Mouse (Mus musculus) lung, embryonic 15.5 days (tissue): ENCODE measurements around the gene Vps37b. TPM values are rescaled to one million over a fixed set of nuclear protein-coding genes. Genes with fewer than 3 reads are reported as not detected.
A peak's percentile ranks its signal among the peaks of the same experiment; 100 is the strongest.

Source experiments
- ATAC-seq: fragments of 200-750 bp; cut with Nextera tagmentation; 2 replicates; pipeline ENCODE4 v1.8.0; 2017; ENCODE audit warnings: moderate number of reproducible peaks, borderline replicate concordance; ENCODE audit not compliant: low FRiP score, low TSS enrichment; ENCODE audit errors: extremely low read depth
- H3K27ac ChIP-seq: fragments of 300-500 bp; sonication (generic); 2 replicates; pipeline ENCODE4 v1.5.1; 2015; ENCODE audit warnings: moderate library complexity, mild to moderate bottlenecking, inconsistent platforms
- H3K27me3 ChIP-seq: fragments of 300-500 bp; sonication (generic); 2 replicates; pipeline ENCODE4 v1.6.1; 2015; ENCODE audit warnings: inconsistent platforms
- H3K36me3 ChIP-seq: fragments of 300-500 bp; sonication (generic); 2 replicates; pipeline ENCODE4 v1.6.1; 2015; ENCODE audit warnings: inconsistent platforms
- H3K4me1 ChIP-seq: fragments of 300-500 bp; sonication (generic); 2 replicates; pipeline ENCODE4 v1.6.1; 2015; ENCODE audit warnings: inconsistent platforms
- H3K4me2 ChIP-seq: fragments of 300-500 bp; sonication (generic); 2 replicates; pipeline ENCODE4 v1.6.1; 2015; ENCODE audit warnings: inconsistent platforms, mild to moderate bottlenecking, moderate library complexity
- H3K4me3 ChIP-seq: fragments of 300-500 bp; sonication (generic); 2 replicates; pipeline ENCODE4 v1.5.1; 2015; ENCODE audit warnings: mild to moderate bottlenecking, inconsistent platforms
- H3K9ac ChIP-seq: fragments of 300-500 bp; sonication (generic); 2 replicates; pipeline ENCODE4 v1.6.1; 2015; ENCODE audit warnings: inconsistent platforms
- H3K9me3 ChIP-seq: fragments of 300-500 bp; sonication (generic); 2 replicates; pipeline ENCODE4 v1.6.1; 2016; ENCODE audit warnings: inconsistent platforms
- WGBS: fragments of 180-500 bp; shearing (Covaris S2); methylation state at CpG from one replicate; pipeline ENCODE4 v1.1.7; 2015; 5-methylcytosine and 5-hydroxymethylcytosine counted together
- polyA plus RNA-seq: library from polyadenylated mRNA; unstranded; fragments of >200 nt; fragmentation: Nextera tagmentation; extraction: Ambion mirVana; gene quantifications from 2 replicates; pipeline ENCODE4 v1.2.1, GENCODE M21; 2015

Gene Vps37b
- polyA plus RNA-seq, 1 experiment from 2014 or later: 41.3 TPM

GRCm38 (mm10) chr5:124028680-124029079 lies 3.4 kb downstream of the Vps37b start:
- H3K4me2 ChIP-seq: 0 out of 2 replicates have a peak overlapping the region, but pooled peaks have one; percentile 1
- H3K27me3 ChIP-seq: no peaks in the 10 kb centered on the region
- H3K9me3 ChIP-seq: no peaks in the 10 kb centered on the region
- H3K9ac ChIP-seq: no peak overlapping the region
- 62% methylated on average over 7 of the region's 7 CpGs for WGBS
- H3K4me3 ChIP-seq: no peak overlapping the region
- H3K27ac ChIP-seq: peak overlapping the region; percentile 13; the same call in 1 of the 2 replicates
- H3K36me3 ChIP-seq: no peaks in the 10 kb centered on the region
- no peak for ATAC-seq
- H3K4me1 ChIP-seq: peaks cover 66% of the 10 kb centered on the region

- WGBS: 66% methylated on average over 19 of the region's 19 CpGs
- 0 out of 2 replicates have a peak overlapping the region, but pooled peaks have one; percentile 1 for H3K4me2 ChIP-seq
- H3K4me3 ChIP-seq: no peak overlapping the region
- no peaks in the 10 kb centered on the region for H3K36me3 ChIP-seq
- no peak overlapping the region for H3K9ac ChIP-seq
- peak overlapping the region; percentile 16; the same call in 1 of the 2 replicates for H3K27ac ChIP-seq
- no peak for ATAC-seq
- no peaks in the 10 kb centered on the region for H3K9me3 ChIP-seq
- peaks cover 69% of the 10 kb centered on the region for H3K4me1 ChIP-seq
- H3K27me3 ChIP-seq: no peaks in the 10 kb centered on the region
These were observed 4.2 kb downstream of the Vps37b start for GRCm38 (mm10) chr5:124027702-124028470.

GRCm38 (mm10) chr5:124026568-124026967 lies 5.5 kb downstream of the Vps37b start:
- WGBS: 88% methylated on average over 5 of the region's 5 CpGs
- H3K4me2 ChIP-seq: no peak overlapping the region
- H3K27me3 ChIP-seq: no peaks in the 10 kb centered on the region
- no peak overlapping the region for H3K27ac ChIP-seq
- no peaks in the 10 kb centered on the region for H3K36me3 ChIP-seq
- no peak overlapping the region for H3K9ac ChIP-seq
- H3K4me3 ChIP-seq: no peak overlapping the region
- H3K4me1 ChIP-seq: peaks cover 75% of the 10 kb centered on the region
- no peak for ATAC-seq
- H3K9me3 ChIP-seq: no peaks in the 10 kb centered on the region

- ATAC-seq: no peak
- Histone ChIP-seq H3K4me1 (peaks cover 78% of the 10 kb centered on the region), H3K4me2 (no peak overlapping the region), H3K36me3 (no peaks in the 10 kb centered on the region), H3K9ac (no peak overlapping the region; the same call in 1 of the 2 replicates), H3K4me3 (no peak overlapping the region), H3K27ac (peak overlapping the region; percentile 8; the same call in 1 of the 2 replicates), H3K9me3 (no peaks in the 10 kb centered on the region), H3K27me3 (no peaks in the 10 kb centered on the region)
- WGBS: 73% methylated on average over 15 of the region's 15 CpGs
These were observed 6.3 kb downstream of the Vps37b start for GRCm38 (mm10) chr5:124025587-124026441.

GRCm38 (mm10) chr5:124025146-124025545 lies 6.9 kb downstream of the Vps37b start:
- Histone ChIP-seq H3K4me2 (no peak overlapping the region), H3K4me3 (no peak overlapping the region), H3K27ac (no peak overlapping the region), H3K4me1 (peaks cover 77% of the 10 kb centered on the region), H3K27me3 (no peaks in the 10 kb centered on the region), H3K9ac (no peak overlapping the region), H3K36me3 (no peaks in the 10 kb centered on the region), H3K9me3 (no peaks in the 10 kb centered on the region)
- 61% methylated on average over 9 of the region's 9 CpGs for WGBS
- no peak for ATAC-seq

- Histone ChIP-seq H3K4me1 (peaks cover 77% of the 10 kb centered on the region), H3K4me3 (no peak overlapping the region), H3K27me3 (no peaks in the 10 kb centered on the region), H3K9me3 (no peaks in the 10 kb centered on the region), H3K9ac (no peak overlapping the region), H3K36me3 (no peaks in the 10 kb centered on the region), H3K27ac (no peak overlapping the region), H3K4me2 (no peak overlapping the region)
- 86% methylated on average over 6 of the region's 6 CpGs for WGBS
- no peak for ATAC-seq
These were observed 7.4 kb downstream of the Vps37b start for GRCm38 (mm10) chr5:124024677-124025076.

GRCm38 (mm10) chr5:124022365-124022764 lies 9.7 kb downstream of the Vps37b start:
- Histone ChIP-seq H3K27ac (peak overlapping the region; percentile 83; the same call in 1 of the 2 replicates), H3K4me1 (peaks cover 77% of the 10 kb centered on the region), H3K27me3 (no peaks in the 10 kb centered on the region), H3K9me3 (no peaks in the 10 kb centered on the region), H3K4me3 (no peak overlapping the region), H3K9ac (no peak overlapping the region), H3K36me3 (no peaks in the 10 kb centered on the region), H3K4me2 (no peak overlapping the region)
- 55% methylated on average over 7 of the region's 7 CpGs for WGBS
- ATAC-seq: no peak

- H3K4me2 ChIP-seq: no peak overlapping the region
- H3K4me1 ChIP-seq: peaks cover 81% of the 10 kb centered on the region
- ATAC-seq: no peak
- H3K4me3 ChIP-seq: no peak overlapping the region
- H3K9me3 ChIP-seq: no peaks in the 10 kb centered on the region
- H3K9ac ChIP-seq: no peak overlapping the region
- 86% methylated on average over 11 of the region's 11 CpGs for WGBS
- H3K27ac ChIP-seq: peak overlapping the region; percentile 83
- no peaks in the 10 kb centered on the region for H3K27me3 ChIP-seq
- H3K36me3 ChIP-seq: no peaks in the 10 kb centered on the region
These were observed 10.4 kb downstream of the Vps37b start for GRCm38 (mm10) chr5:124021701-124022100.

- no peak overlapping the region for H3K9ac ChIP-seq
- no peak overlapping the region for H3K4me2 ChIP-seq
- no peaks in the 10 kb centered on the region for H3K27me3 ChIP-seq
- no peak overlapping the region for H3K4me3 ChIP-seq
- ATAC-seq: 0 out of 2 replicates have a peak, but pooled peaks have one; percentile 21
- H3K27ac ChIP-seq: peak overlapping the region; percentile 83
- WGBS: 66% methylated on average over 11 of the region's 11 CpGs
- no peaks in the 10 kb centered on the region for H3K36me3 ChIP-seq
- no peaks in the 10 kb centered on the region for H3K9me3 ChIP-seq
- peaks cover 81% of the 10 kb centered on the region for H3K4me1 ChIP-seq
These were observed 10.9 kb downstream of the Vps37b start for GRCm38 (mm10) chr5:124021148-124021547.

- Histone ChIP-seq H3K27ac (peak overlapping the region; percentile 83), H3K4me1 (peaks cover 78% of the 10 kb centered on the region), H3K9ac (0 out of 2 replicates have a peak overlapping the region, but pooled peaks have one; percentile 13), H3K4me2 (peak overlapping the region; percentile 28; the same call in 1 of the 2 replicates), H3K27me3 (no peaks in the 10 kb centered on the region), H3K4me3 (no peak overlapping the region; the same call in 1 of the 2 replicates), H3K36me3 (no peaks in the 10 kb centered on the region), H3K9me3 (no peaks in the 10 kb centered on the region)
- peak; percentile 68 for ATAC-seq
- 32% methylated on average over 12 of the region's 12 CpGs for WGBS
These were observed 12.5 kb downstream of the Vps37b start for GRCm38 (mm10) chr5:124019348-124020216.

- H3K27ac ChIP-seq: peak overlapping the region; percentile 83
- no peaks in the 10 kb centered on the region for H3K27me3 ChIP-seq
- peaks cover 84% of the 10 kb centered on the region for H3K4me1 ChIP-seq
- no peaks in the 10 kb centered on the region for H3K9me3 ChIP-seq
- H3K4me2 ChIP-seq: 0 out of 2 replicates have a peak overlapping the region, but pooled peaks have one; percentile 28
- no peak overlapping the region for H3K9ac ChIP-seq
- no peak overlapping the region for H3K4me3 ChIP-seq
- WGBS: 79% methylated on average over 9 of the region's 9 CpGs
- ATAC-seq: no peak
- H3K36me3 ChIP-seq: no peaks in the 10 kb centered on the region
These were observed 13.4 kb downstream of the Vps37b start for GRCm38 (mm10) chr5:124018651-124019050.
